Mouse (Mus musculus) 3T3-L1 (cell line): ENCODE measurements at regions not wholly inside any gene's neighbourhood (a gene's known extent, or its start where the extent isn't known, plus 50 kb on each side); places are given as distances from the start of the nearest gene placed in this dataset.

Experiments used
- DNase-seq: peaks from one replicate; pipeline ENCODE4 v3.0.0-alpha.2; 2015; ENCODE audit warnings: low read depth, low spot score

DNA sequence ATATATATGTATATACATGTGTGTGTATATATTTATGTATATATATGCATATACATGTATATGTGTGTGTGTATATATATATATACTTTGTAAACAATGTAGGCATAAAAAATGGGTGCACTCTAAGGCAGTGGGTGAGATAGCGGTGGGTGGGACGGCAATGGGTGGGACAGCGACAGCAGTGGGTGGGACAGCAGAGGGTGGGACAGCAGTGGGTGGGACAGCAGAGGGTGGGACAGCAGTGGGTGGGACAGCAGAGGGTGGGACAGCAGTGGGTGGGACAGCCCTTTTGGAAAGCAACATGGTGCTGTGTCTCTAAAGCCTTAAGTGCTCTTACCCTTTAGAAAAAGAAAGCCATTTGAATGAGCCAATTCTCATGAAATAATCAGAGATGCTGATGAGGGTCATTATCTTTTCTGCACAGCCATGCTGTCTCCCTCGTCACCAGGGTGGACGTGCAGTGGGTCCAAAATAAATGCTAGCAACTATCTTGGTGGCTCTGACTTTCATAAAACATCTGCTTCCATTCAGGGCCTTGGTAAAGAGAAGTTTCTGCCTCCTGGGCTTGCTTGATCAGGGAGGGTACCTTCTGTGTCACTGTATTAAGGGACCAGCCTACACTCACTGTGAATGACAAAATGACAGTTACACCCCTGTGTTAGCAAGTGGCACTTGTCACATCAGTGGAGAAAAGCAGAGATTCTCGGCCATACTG is 119.3 kb upstream of the Slc44a1 start:
- DNase-seq, result no peak

- no peak for DNase-seq
Observed at GRCm38 (mm10) chr4:53319051-53319450, 121.2 kb upstream of the Slc44a1 start.

- DNase-seq, result peak; percentile 31
Observed at GRCm38 (mm10) chr4:53318181-53318580, 122.0 kb upstream of the Slc44a1 start.

GRCm38 (mm10) chr4:53317453-53317824 is 122.8 kb upstream of the Slc44a1 start:
- DNase-seq, result no peak

DNA sequence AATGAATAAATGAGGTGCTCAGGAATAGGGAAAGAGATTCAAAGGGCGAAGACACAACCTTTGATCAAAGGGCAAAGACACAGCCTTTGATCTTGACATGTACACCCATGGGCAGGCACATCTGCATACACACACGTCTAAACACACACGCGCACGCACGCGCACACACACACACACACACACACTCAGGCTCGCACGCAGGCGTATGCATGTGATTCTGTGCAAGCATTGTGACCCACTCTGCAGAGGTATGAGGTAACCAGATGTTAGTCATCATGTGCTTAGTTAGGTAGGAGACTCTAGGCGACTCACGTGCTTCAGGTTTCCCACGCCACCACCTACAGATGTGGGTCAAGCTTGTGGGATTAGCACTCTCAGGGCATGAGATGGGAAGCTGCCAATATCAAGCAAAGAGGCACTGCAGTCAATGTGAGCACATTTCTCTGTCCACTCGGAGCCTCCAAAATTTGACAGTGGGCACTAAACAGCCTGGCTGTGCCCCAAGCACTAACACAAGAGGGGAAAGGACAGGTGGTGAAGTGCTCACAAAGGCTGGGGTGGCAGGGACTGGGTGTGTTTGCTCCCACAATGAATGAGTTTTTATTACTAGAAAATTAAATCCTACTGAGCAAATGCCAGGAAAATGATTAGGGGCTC is 123.3 kb upstream of the Slc44a1 start:
- peak; percentile 33 for DNase-seq

DNA sequence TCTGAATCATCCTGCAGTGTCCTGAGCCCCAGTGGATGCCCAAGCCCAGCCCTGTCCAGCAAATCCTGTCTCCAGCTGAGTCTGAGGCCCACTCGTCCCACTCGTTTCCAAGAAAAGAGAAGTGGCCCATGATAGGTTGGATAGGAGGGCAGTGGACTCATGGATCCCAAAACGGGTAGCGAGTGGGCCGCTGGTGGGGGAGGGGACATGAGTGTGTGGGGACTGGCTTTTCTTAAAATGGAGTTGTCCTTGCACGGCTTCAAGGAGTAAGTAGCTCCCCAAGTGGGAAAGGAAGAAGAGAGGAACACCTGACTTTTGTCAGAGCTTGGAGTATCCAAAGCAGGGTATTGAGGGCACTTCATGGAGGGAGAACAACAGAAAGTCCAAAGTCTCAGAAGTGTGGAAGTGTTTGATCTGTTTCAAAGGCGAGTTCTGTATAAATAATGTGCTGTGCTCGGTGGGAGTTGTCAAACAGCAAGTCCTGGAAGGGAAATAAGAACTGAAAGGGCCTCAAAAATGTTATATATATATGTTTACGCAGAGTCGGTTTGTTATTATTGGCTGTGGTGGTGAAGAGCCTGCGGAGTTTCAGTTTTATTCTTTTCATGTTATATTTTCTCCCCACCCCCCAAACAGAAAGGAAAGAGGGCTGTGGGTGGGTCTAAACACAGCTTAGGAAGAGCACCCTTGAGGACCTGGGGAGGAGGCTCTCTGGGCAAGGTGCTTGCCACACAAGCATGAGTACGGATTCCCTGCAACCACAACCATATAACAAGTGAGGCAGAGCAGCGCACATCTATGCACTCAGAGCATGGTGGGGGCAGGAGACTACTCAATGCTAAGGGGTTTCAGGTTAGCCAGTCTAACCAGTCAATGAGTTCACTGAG is 124.1 kb upstream of the Slc44a1 start:
- no peak for DNase-seq

- no peak for DNase-seq
Observed at GRCm38 (mm10) chr4:53315121-53315875, 124.9 kb upstream of the Slc44a1 start.

GRCm38 (mm10) chr4:53314076-53314475 is 126.1 kb upstream of the Slc44a1 start:
- DNase-seq, result no peak

GRCm38 (mm10) chr4:53307121-53307520 is 133.1 kb upstream of the Slc44a1 start:
- DNase-seq, result peak; percentile 74

- DNase-seq, result no peak
Observed at GRCm38 (mm10) chr4:53304782-53305385, 135.3 kb upstream of the Slc44a1 start.

GRCm38 (mm10) chr4:53304290-53304654 is 135.9 kb upstream of the Slc44a1 start:
- DNase-seq, result no peak

DNA sequence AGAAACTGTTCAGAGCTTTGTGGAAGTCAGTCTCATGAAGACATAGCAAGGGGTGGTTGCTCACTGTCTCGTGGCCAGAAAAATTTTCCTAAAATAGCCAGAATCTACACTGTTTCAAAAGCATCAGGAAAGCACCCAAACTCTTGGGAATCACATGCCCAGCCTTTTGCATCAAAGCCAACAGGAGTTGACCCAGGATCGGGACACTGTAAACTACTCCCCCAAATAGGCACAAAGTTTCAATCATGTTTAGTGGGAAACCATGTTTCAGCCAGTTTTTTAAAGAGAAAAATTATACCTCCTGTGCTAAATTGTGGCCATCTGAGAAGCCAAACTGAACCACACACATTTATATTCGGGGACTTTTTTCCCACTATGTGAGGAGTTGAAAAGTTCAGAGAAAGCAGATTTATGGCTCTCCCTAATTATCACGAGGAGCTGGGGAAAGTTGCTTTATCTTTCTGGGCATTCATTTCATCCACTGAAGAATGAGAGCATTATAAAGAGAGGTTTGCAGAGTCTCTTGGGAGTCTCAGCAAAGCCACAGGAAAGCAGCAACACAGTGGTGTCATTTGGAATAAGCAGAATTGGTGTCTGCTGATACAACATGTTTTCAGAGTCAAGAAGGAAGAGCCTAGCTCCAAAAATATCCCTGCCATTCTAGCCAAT is 136.5 kb upstream of the Slc44a1 start:
- DNase-seq, result peak; percentile 61

- DNase-seq, result no peak
Observed at GRCm38 (mm10) chr4:53297975-53298374, 138.3 kb upstream of the Abca1 start.

DNA sequence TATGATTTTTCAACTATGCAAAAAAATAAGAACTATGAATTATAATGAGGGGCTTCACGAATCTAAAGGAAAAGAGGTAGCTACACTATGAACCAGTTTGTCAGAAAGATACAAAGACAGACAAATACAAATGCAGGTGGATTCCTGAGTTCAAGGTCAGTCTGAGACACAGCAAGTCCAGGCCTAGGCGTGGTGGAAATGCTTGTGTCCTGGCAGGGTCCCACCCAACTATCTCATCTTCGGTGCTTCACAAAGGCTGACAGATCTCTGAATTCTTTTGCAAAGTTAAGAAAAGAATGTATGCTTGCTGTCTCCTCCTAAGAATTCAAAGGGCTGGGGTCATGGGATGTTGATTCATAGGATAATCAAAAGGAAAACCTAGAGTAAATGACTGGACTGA is 132.9 kb upstream of the Abca1 start:
- no peak for DNase-seq

GRCm38 (mm10) chr4:53277741-53278525 is 118.2 kb upstream of the Abca1 start:
- DNase-seq, result no peak

DNA sequence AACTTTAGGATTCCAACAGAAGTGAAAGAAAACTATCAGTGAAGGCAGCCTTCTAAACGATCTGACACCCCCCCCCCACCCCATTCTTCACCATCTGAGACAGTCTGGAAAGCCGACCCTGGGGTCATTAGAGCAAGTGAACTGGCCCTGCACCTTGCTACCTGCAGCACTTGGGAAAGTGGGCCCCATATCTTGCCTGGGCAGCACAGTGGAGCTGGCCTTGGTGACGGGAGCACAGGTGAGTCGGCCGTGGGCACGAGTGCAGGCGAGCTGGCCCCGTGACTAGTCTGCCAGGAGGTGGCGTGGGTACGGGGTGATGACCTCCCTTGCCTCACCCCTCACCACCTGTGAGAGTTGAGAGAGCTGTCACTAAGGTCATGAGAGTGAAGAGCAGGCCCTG is 110.7 kb upstream of the Abca1 start:
- no peak for DNase-seq

DNA sequence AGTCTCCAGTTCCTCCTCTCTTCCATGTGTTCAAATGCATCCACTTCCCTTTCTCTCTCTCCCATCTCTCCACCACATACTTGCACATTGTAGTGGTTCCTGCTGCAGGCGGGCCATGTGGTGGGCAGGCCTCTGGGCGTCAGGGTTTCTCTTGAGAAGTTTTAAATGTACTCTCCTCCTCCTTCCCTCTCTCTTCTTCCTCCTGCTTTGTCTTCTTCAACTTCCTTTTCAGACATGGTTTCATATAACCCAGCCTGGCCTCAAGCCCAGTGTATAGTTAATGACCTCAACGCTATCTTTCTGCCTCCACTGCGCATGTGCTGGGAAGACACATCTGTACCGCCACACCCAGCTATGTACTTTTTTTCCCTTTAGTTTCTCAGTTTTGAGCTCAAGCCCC is 110.3 kb upstream of the Abca1 start:
- peak; percentile 6 for DNase-seq

DNA sequence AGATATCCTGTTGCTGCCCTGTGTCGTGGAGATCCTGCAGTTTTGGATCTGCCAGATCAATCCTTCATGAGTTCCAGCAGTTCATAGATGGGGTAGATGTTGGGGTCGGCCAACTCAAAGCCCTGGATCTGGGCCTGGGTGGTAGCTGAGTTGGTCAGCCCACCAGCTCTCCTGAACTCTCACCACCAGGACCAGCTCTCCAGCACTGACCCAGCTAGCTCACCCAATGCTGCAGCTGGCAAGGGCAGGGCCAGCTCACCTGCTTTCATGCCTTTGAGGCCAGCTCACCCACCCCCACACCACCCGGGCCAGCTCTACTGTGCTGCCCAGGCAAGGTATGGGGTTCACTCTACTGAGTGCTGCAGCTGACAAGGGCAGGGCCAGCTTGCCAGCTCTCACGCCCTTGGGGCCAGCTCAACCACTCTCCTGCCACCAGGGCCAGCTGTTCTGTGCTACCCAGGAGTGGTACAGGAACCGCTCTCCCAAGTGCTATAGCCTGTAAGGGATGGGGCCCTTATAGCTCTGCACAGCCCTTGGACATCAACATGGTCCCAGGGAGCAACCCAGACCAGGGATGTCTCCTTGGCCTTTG is 109.7 kb upstream of the Abca1 start:
- no peak for DNase-seq

- DNase-seq, result no peak
Observed at GRCm38 (mm10) chr4:53264901-53265300, 105.2 kb upstream of the Abca1 start.

GRCm38 (mm10) chr4:53264501-53264900 is 104.8 kb upstream of the Abca1 start:
- no peak for DNase-seq
